Mouse (Mus musculus) CH12.LX (cell line): ENCODE data around the gene Tom1.

Experiments used
- CTCF ChIP-seq, 2 experiments: IDR thresholded peaks in 1 of 2; conservative IDR thresholded peaks in 1 of 2; 2 replicates each; pipeline ENCODE4 v1.5.1; 2011 to 2012; ENCODE audit warnings: low read depth in 2 of 2, low read length in 2 of 2, improper control_type of control experiment in 1 of 2, inconsistent platforms in 1 of 2, mild to moderate bottlenecking in 1 of 2, moderate library complexity in 1 of 2
- HCFC1 ChIP-seq: IDR thresholded peaks from 2 replicates; pipeline ENCODE4 v1.6.1; 2012; ENCODE audit warnings: low read depth, mild to moderate bottlenecking, inconsistent platforms, low read length, improper control_type of control experiment
- TCF12 ChIP-seq: IDR thresholded peaks from 2 replicates; pipeline ENCODE4 v1.6.1; 2014; ENCODE audit warnings: low read depth, mild to moderate bottlenecking, inconsistent platforms, low read length, improper control_type of control experiment
- ZMIZ1 ChIP-seq: IDR thresholded peaks from 2 replicates; pipeline ENCODE4 v1.6.1; 2012; ENCODE audit warnings: low read depth, mild to moderate bottlenecking, inconsistent platforms, low read length, improper control_type of control experiment

DNA sequence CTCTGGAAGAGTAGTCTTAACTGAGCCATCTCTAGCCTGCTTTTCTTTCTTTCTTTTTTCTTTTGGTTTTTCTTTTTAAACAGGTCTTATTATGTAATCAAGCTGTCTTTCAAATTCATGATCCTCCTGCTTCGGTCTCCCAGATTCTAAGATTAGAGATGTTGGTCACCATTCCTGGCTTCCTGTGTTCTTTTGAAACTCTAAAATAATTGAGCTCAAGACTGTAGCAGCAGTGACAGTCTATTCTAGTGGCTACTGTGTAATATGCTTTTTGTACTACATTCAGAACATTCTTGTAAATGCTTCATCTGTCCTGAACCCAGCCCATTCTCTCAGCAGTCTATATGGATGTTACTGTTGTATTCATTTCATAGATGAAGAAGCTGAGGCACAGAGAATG lies 85.0 kb downstream of the Tom1 start:
- TF ChIP-seq CTCF (conservative IDR thresholded peaks at IDR 0.05 in 1 of 2, IDR thresholded peaks at IDR 0.05 in 1 of 2; ENCODE audit: low read depth in 2 of 2, low read length in 2 of 2), result no peak
- no peak for TF ChIP-seq TCF12
- no peak for TF ChIP-seq HCFC1
- no peak for TF ChIP-seq ZMIZ1
